Mouse (Mus musculus) MEL (cell line): ENCODE data around the gene Gm20431. TPM values are rescaled to one million over a fixed set of nuclear protein-coding genes. Genes with fewer than 3 reads are reported as not detected.

Experiments used
- DNase-seq: peaks from one replicate; pipeline ENCODE4 v3.0.0; 2011; ENCODE audit warnings: low read depth, low spot score
- H3K27ac ChIP-seq: 2 replicates; pipeline ENCODE4 v1.5.1; 2012; ENCODE audit warnings: low read depth, mild to moderate bottlenecking, control low read depth, low read length, moderate library complexity; ENCODE audit not compliant: control insufficient read depth
- H3K27me3 ChIP-seq, 2 experiments: fragments of 150-350 bp in 1 of 2; sonication (generic) in 1 of 2; 2 replicates each; pipeline ENCODE4 v1.6.1; 2012; ENCODE audit warnings: low read length in 2 of 2, mild to moderate bottlenecking in 2 of 2, improper control_type of control experiment in 1 of 2, moderate library complexity in 1 of 2; ENCODE audit not compliant: insufficient read depth in 2 of 2, control insufficient read depth in 1 of 2
- H3K36me3 ChIP-seq, 2 experiments: 2 replicates each; pipeline ENCODE4 v1.6.1; 2012 to 2014; ENCODE audit warnings: low read length in 2 of 2, improper control_type of control experiment in 1 of 2, inconsistent platforms in 1 of 2, mild to moderate bottlenecking in 1 of 2; ENCODE audit not compliant: insufficient read depth in 2 of 2, control insufficient read depth in 1 of 2
- H3K4me1 ChIP-seq, 2 experiments: fragments of 150-350 bp in 1 of 2; sonication (generic) in 1 of 2; 2 replicates each; pipeline ENCODE4 v1.6.1; 2012; ENCODE audit warnings: low read length in 2 of 2, improper control_type of control experiment in 1 of 2, mild to moderate bottlenecking in 1 of 2; ENCODE audit not compliant: insufficient read depth in 2 of 2, control insufficient read depth in 1 of 2
- H3K4me3 ChIP-seq, 2 experiments: fragments of 150-350 bp in 1 of 2; sonication (generic) in 1 of 2; 2 replicates each; pipeline ENCODE4 v1.5.1; 2012; ENCODE audit warnings: low read depth in 2 of 2, low read length in 2 of 2, mild to moderate bottlenecking in 2 of 2, moderate library complexity in 2 of 2, control low read depth in 1 of 2, improper control_type of control experiment in 1 of 2; ENCODE audit not compliant: control insufficient read depth in 1 of 2, insufficient read depth in 1 of 2
- H3K79me2 ChIP-seq: 2 replicates; pipeline ENCODE4 v1.6.1; 2012; ENCODE audit warnings: mild to moderate bottlenecking, low read length, moderate library complexity; ENCODE audit not compliant: control insufficient read depth, poor library complexity, insufficient read depth
- H3K9ac ChIP-seq: 2 replicates; pipeline ENCODE4 v1.6.1; 2012; ENCODE audit warnings: low read depth, mild to moderate bottlenecking, control low read depth, low read length, moderate library complexity; ENCODE audit not compliant: control insufficient read depth, poor library complexity, severe bottlenecking
- H3K9me3 ChIP-seq: fragments of 150-350 bp; sonication (generic); replicated peaks from 2 replicates; pipeline ENCODE4 v1.6.1; 2012; ENCODE audit warnings: mild to moderate bottlenecking, low read length, improper control_type of control experiment, moderate library complexity; ENCODE audit not compliant: insufficient read depth
- BHLHE40 ChIP-seq: IDR thresholded peaks from 2 replicates; pipeline ENCODE4 v1.6.1; 2012; ENCODE audit warnings: low read depth, mild to moderate bottlenecking, inconsistent platforms, low read length, improper control_type of control experiment, borderline replicate concordance
- CTCF ChIP-seq, 3 experiments: IDR thresholded peaks in 2 of 3; conservative IDR thresholded peaks in 1 of 3; 2 replicates each; pipeline ENCODE4 v1.5.1; 2011 to 2012; ENCODE audit warnings: low read length in 3 of 3, low read depth in 2 of 3, mild to moderate bottlenecking in 2 of 3, improper control_type of control experiment in 1 of 3, inconsistent platforms in 1 of 3, mixed read lengths in 1 of 3, moderate library complexity in 1 of 3; ENCODE audit not compliant: control insufficient read depth in 1 of 3, insufficient read depth in 1 of 3, poor library complexity in 1 of 3, severe bottlenecking in 1 of 3
- ELF1 ChIP-seq: IDR thresholded peaks from 2 replicates; pipeline ENCODE4 v1.6.1; 2014; ENCODE audit warnings: low read depth, mild to moderate bottlenecking, inconsistent platforms, low read length, improper control_type of control experiment, moderate library complexity
- ETS1 ChIP-seq: IDR thresholded peaks from 2 replicates; pipeline ENCODE4 v1.6.1; 2012; ENCODE audit warnings: low read depth, mild to moderate bottlenecking, inconsistent platforms, low read length, improper control_type of control experiment, moderate library complexity
- GABPA ChIP-seq: IDR thresholded peaks from 2 replicates; pipeline ENCODE4 v1.6.1; 2012; ENCODE audit warnings: low read depth, mild to moderate bottlenecking, inconsistent platforms, low read length, improper control_type of control experiment, moderate library complexity
- HCFC1 ChIP-seq: IDR thresholded peaks from 2 replicates; pipeline ENCODE4 v1.6.1; 2012; ENCODE audit warnings: low read depth, mild to moderate bottlenecking, inconsistent platforms, low read length, improper control_type of control experiment, moderate library complexity
- KAT2A ChIP-seq: conservative IDR thresholded peaks from 2 replicates; pipeline ENCODE4 v1.6.1; 2012; ENCODE audit warnings: low read depth, low read length, improper control_type of control experiment, inconsistent platforms
- MAX ChIP-seq: IDR thresholded peaks from 2 replicates; pipeline ENCODE4 v1.6.1; 2011; ENCODE audit warnings: low read length, improper control_type of control experiment
- MXI1 ChIP-seq: IDR thresholded peaks from 2 replicates; pipeline ENCODE4 v1.6.1; 2011; ENCODE audit warnings: mild to moderate bottlenecking, low read depth, low read length, improper control_type of control experiment
- MYB ChIP-seq: IDR thresholded peaks from 2 replicates; pipeline ENCODE4 v1.6.1; 2011; ENCODE audit warnings: mild to moderate bottlenecking, low read depth, low read length, improper control_type of control experiment
- POLR2A ChIP-seq, 2 experiments: IDR thresholded peaks; 2 replicates each; pipeline ENCODE4 v1.6.1; 2011 to 2012; ENCODE audit warnings: low read length in 2 of 2, mild to moderate bottlenecking in 2 of 2, control low read depth in 1 of 2, improper control_type of control experiment in 1 of 2, low read depth in 1 of 2, moderate library complexity in 1 of 2; ENCODE audit not compliant: control insufficient read depth in 1 of 2, insufficient read depth in 1 of 2, poor library complexity in 1 of 2
- POLR2AphosphoS2 ChIP-seq: IDR thresholded peaks from 2 replicates; pipeline ENCODE4 v1.6.1; 2011; ENCODE audit warnings: low read length, improper control_type of control experiment
- RCOR1 ChIP-seq: IDR thresholded peaks from 2 replicates; pipeline ENCODE4 v1.6.1; 2012; ENCODE audit warnings: low read depth, mild to moderate bottlenecking, inconsistent platforms, low read length, improper control_type of control experiment
- SIN3A ChIP-seq: IDR thresholded peaks from 2 replicates; pipeline ENCODE4 v1.6.1; 2012; ENCODE audit warnings: low read length, improper control_type of control experiment, inconsistent platforms
- TBP ChIP-seq: IDR thresholded peaks from 2 replicates; pipeline ENCODE4 v1.8.0; 2011; ENCODE audit warnings: low read depth, low read length, improper control_type of control experiment
- TCF12 ChIP-seq: IDR thresholded peaks from 2 replicates; pipeline ENCODE4 v1.6.1; 2014; ENCODE audit warnings: low read depth, mild to moderate bottlenecking, inconsistent platforms, low read length, improper control_type of control experiment, moderate library complexity
- UBTF ChIP-seq: IDR thresholded peaks from 2 replicates; pipeline ENCODE4 v1.6.1; 2012; ENCODE audit warnings: low read depth, mild to moderate bottlenecking, inconsistent platforms, low read length, improper control_type of control experiment, moderate library complexity, borderline replicate concordance; ENCODE audit not compliant: insufficient read depth
- ZC3H11A ChIP-seq: IDR thresholded peaks from 2 replicates; pipeline ENCODE4 v1.6.1; 2012; ENCODE audit warnings: low read depth, mild to moderate bottlenecking, inconsistent platforms, low read length, improper control_type of control experiment
- ZKSCAN1 ChIP-seq: IDR thresholded peaks from 2 replicates; pipeline ENCODE4 v1.6.1; 2012; ENCODE audit warnings: low read depth, mild to moderate bottlenecking, inconsistent platforms, low read length, improper control_type of control experiment, moderate library complexity
- ZMIZ1 ChIP-seq: IDR thresholded peaks from 2 replicates; pipeline ENCODE4 v1.6.1; 2012; ENCODE audit warnings: low read depth, mild to moderate bottlenecking, inconsistent platforms, low read length, improper control_type of control experiment, moderate library complexity
- polyA plus RNA-seq, 2 experiments: library from polyadenylated mRNA; stranded (reverse) in 1 of 2; unstranded in 1 of 2; fragments of >175 nt in 1 of 2; fragments of >200 nt in 1 of 2; gene quantifications; 2 replicates each; pipeline versions ENCODE4 v1.2.1 to v1.2.4; 2012; ENCODE audit warnings: low replicate concordance in 2 of 2, low read depth in 1 of 2; ENCODE audit not compliant: insufficient read length in 2 of 2, insufficient read depth in 1 of 2, missing spikeins in 1 of 2
- total RNA-seq: library from RNA; depleted of rRNA; stranded (reverse); fragments of 300-350 nt; gene quantifications from 2 replicates; pipeline ENCODE4 v1.2.3, GENCODE M21; 2012

Gm20431 gene
- total and polyA plus RNA-seq, 3 experiments, result 5.9 to 8.1 TPM; not detected in 1

DNA sequence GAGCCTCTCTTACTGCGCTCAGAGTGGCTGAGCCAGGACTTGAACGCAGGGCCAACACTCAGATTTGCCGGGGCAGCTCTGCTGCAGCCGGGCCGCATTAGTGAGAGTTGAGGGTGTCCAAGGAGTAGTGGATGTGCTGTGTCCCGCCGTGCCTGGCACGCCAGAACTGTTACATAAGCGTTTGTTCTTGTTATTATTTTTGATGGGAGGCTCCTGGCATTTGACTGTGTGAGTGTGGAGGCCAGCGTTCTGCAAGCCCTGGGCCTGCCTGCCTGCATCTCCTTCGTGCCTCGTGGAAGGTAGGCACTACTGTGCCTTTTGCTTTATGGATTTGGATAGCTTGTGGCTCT is 29.6 kb upstream of the Gm20431 start:
- Histone ChIP-seq H3K4me1 (peaks cover 11 to 27% of the 10 kb centered on the region in 2 experiments), H3K36me3 (peaks cover 2 to 19% of the 10 kb centered on the region in 2 experiments; a peak in 3 of 4 replicates), H3K4me3 (peak overlapping the region; percentile 73 to 96), H3K27ac (peak overlapping the region; percentile 24), H3K9me3 (no peaks in the 10 kb centered on the region), H3K9ac (peak overlapping the region; percentile 82), H3K79me2 (peaks cover 30% of the 10 kb centered on the region), H3K27me3 (no peaks in the 10 kb centered on the region)
- no peak for DNase-seq
- no peak for TF ChIP-seq CTCF (IDR thresholded peaks at IDR 0.05 in 2 of 3, conservative IDR thresholded peaks at IDR 0.05 in 1 of 3; ENCODE audit: control insufficient read depth in 1 of 3, insufficient read depth in 1 of 3, low read depth in 2 of 3, low read length in 3 of 3, poor library complexity in 1 of 3, severe bottlenecking in 1 of 3)
- TF ChIP-seq ETS1, result no peak
- TF ChIP-seq BHLHE40, result no peak
- no peak for TF ChIP-seq TBP
- TF ChIP-seq MYB, result no peak
- no peak for TF ChIP-seq MAX
- no peak for TF ChIP-seq ELF1
- TF ChIP-seq KAT2A, result no peak

DNA sequence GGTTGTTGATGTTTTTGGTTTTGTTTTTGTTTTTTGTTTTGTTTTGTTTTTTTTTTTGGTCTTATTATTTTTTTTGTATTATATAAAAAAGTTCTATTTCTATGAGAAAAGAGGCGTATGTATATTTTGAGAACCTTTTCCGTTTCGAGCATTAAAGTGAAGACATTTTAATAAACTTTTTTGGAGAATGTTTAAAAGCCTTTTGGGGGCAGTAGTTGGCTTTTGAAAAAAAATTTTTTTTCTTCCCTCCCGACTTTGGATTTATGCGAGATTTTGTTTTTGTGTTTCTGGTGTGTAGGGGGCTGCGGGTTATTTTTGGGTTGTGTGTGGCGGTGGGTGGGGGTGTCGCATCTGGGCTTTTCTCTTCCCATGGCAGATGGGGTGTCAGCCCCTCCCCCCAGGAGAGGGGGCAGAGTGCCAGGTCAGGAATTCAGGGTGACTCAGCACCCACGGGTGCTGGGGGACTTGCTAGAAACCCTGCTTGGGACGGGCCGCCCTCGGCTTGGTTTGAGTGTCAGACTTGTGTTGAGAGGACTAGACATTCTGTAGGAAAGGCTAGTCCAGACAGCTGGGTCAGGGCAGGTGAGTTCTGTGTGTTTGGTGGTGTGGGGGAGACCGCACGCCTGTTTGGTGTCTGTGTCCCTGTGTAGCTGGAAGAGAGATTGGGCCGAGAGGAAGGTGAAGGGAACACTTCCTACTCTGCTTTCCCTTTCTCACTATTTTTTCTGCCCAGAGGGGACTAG is 29.1 kb upstream of the Gm20431 start:
- no peak for TF ChIP-seq RCOR1
- TF ChIP-seq SIN3A, result peak; percentile 72; the same call in 1 of the 2 replicates
- TF ChIP-seq ZMIZ1, result no peak; the same call in 1 of the 2 replicates
- no peak for TF ChIP-seq TCF12
- peak; percentile 6; the same call in 1 of the 2 replicates for TF ChIP-seq ELF1
- TF ChIP-seq ZKSCAN1, result no peak
- TF ChIP-seq BHLHE40, result no peak
- peak; percentile 41; the same call in 1 of the 2 replicates for TF ChIP-seq POLR2AphosphoS2
- TF ChIP-seq ZC3H11A, result no peak
- TF ChIP-seq HCFC1, result no peak
- TF ChIP-seq MXI1, result no peak
- 0 out of 4 replicates have a peak, but pooled peaks of 1 of the 2 experiments have one; percentile 12 for TF ChIP-seq POLR2A (IDR thresholded peaks at IDR 0.05; ENCODE audit: control insufficient read depth in 1 of 2, insufficient read depth in 1 of 2, low read depth in 1 of 2, low read length in 2 of 2, poor library complexity in 1 of 2)
- no peak for TF ChIP-seq UBTF
- TF ChIP-seq GABPA, result no peak; the same call in 1 of the 2 replicates
- TF ChIP-seq CTCF (IDR thresholded peaks at IDR 0.05 in 2 of 3, conservative IDR thresholded peaks at IDR 0.05 in 1 of 3; ENCODE audit: control insufficient read depth in 1 of 3, insufficient read depth in 1 of 3, low read depth in 2 of 3, low read length in 3 of 3, poor library complexity in 1 of 3, severe bottlenecking in 1 of 3), result no peak; a peak in 1 of 6 replicates
- TF ChIP-seq, all 39 proteins: peak for 4
- Histone ChIP-seq H3K9ac (peak overlapping the region; percentile 82), H3K79me2 (peaks cover 30% of the 10 kb centered on the region), H3K36me3 (peaks cover 2 to 19% of the 10 kb centered on the region in 2 experiments; a peak in 3 of 4 replicates), H3K9me3 (no peaks in the 10 kb centered on the region), H3K27ac (peak overlapping the region; percentile 77), H3K4me1 (peaks cover 11 to 27% of the 10 kb centered on the region in 2 experiments), H3K4me3 (peak overlapping the region; percentile 73 to 96), H3K27me3 (no peaks in the 10 kb centered on the region)
- DNase-seq, result peak; percentile 61
